Mouse (Mus musculus): ENCODE data around the gene Slc17a8. TPM values are rescaled to one million over a fixed set of nuclear protein-coding genes. Genes with fewer than 3 reads are reported as not detected.

The Slc17a8 gene
- total RNA-seq, 1 experiment = not detected

- Histone ChIP-seq H3K9me3 (ENCODE audit: control insufficient read depth, insufficient read depth, low read depth, low read length) (no peaks in the 10 kb centered on the region), H3K9ac (ENCODE audit: insufficient read depth, low read depth, low read length, poor library complexity, severe bottlenecking) (no peak overlapping the region), H3K4me1 (ENCODE audit: control insufficient read depth in 2 of 2, insufficient read depth in 2 of 2, low read length in 2 of 2, poor library complexity in 1 of 2) (no peaks in the 10 kb centered on the region), H3K4me3 (ENCODE audit: insufficient read depth in 1 of 2, low read depth in 1 of 2, low read length in 2 of 2, poor library complexity in 1 of 2, severe bottlenecking in 1 of 2) (no peak overlapping the region), H3K27ac (ENCODE audit: insufficient read depth, low read depth, low read length, poor library complexity, severe bottlenecking) (no peak overlapping the region), H3K36me3 (ENCODE audit: control insufficient read depth, insufficient read depth, low read length, poor library complexity, severe bottlenecking) (no peaks in the 10 kb centered on the region)
- no peak for DNase-seq (ENCODE audit: low read depth, low spot score)
- in situ Hi-C loops (cut with MboI; ENCODE audit: low sequenced_read_pairs in 2 of 2, unreplicated experiment in 2 of 2) = no loop called here
- no peak for TF ChIP-seq CHD2 (IDR thresholded peaks at IDR 0.05; ENCODE audit: low read depth, low read length)
- no peak for TF ChIP-seq ZC3H11A (IDR thresholded peaks at IDR 0.05; ENCODE audit: borderline replicate concordance, low read depth, low read length)
- TF ChIP-seq MAFK (IDR thresholded peaks at IDR 0.05; ENCODE audit: insufficient read depth, low read depth, low read length) = no peak
- TF ChIP-seq ZNF384 (IDR thresholded peaks at IDR 0.05; ENCODE audit: low read depth, low read length) = no peak
- TF ChIP-seq HCFC1 (IDR thresholded peaks at IDR 0.05; ENCODE audit: borderline replicate concordance, insufficient read depth, low read length) = no peak
Measured at GRCm38 (mm10) chr10:89589877-89590276, 31.2 kb downstream of the Slc17a8 start.

GRCm38 (mm10) chr10:89588708-89589107 is 32.3 kb downstream of the Slc17a8 start:
- Histone ChIP-seq H3K36me3 (ENCODE audit: control insufficient read depth, insufficient read depth, low read length, poor library complexity, severe bottlenecking) (no peaks in the 10 kb centered on the region), H3K9me3 (ENCODE audit: control insufficient read depth, insufficient read depth, low read depth, low read length) (no peaks in the 10 kb centered on the region), H3K9ac (ENCODE audit: insufficient read depth, low read depth, low read length, poor library complexity, severe bottlenecking) (no peak overlapping the region), H3K27ac (ENCODE audit: insufficient read depth, low read depth, low read length, poor library complexity, severe bottlenecking) (no peak overlapping the region), H3K4me3 (ENCODE audit: insufficient read depth in 1 of 2, low read depth in 1 of 2, low read length in 2 of 2, poor library complexity in 1 of 2, severe bottlenecking in 1 of 2) (no peak overlapping the region), H3K4me1 (ENCODE audit: control insufficient read depth in 2 of 2, insufficient read depth in 2 of 2, low read length in 2 of 2, poor library complexity in 1 of 2) (no peaks in the 10 kb centered on the region)
- in situ Hi-C loops (cut with MboI; ENCODE audit: low sequenced_read_pairs in 2 of 2, unreplicated experiment in 2 of 2) = no loop called here
- DNase-seq (ENCODE audit: low read depth, low spot score) = no peak
- TF ChIP-seq HCFC1 (IDR thresholded peaks at IDR 0.05; ENCODE audit: borderline replicate concordance, insufficient read depth, low read length) (no peak), ZC3H11A (IDR thresholded peaks at IDR 0.05; ENCODE audit: borderline replicate concordance, low read depth, low read length) (no peak), MAFK (IDR thresholded peaks at IDR 0.05; ENCODE audit: insufficient read depth, low read depth, low read length) (no peak), CHD2 (IDR thresholded peaks at IDR 0.05; ENCODE audit: low read depth, low read length) (no peak), ZNF384 (IDR thresholded peaks at IDR 0.05; ENCODE audit: low read depth, low read length) (no peak)

- no peak overlapping the region for H3K4me3 ChIP-seq (ENCODE audit: insufficient read depth in 1 of 2, low read depth in 1 of 2, low read length in 2 of 2, poor library complexity in 1 of 2, severe bottlenecking in 1 of 2)
- H3K9ac ChIP-seq (ENCODE audit: insufficient read depth, low read depth, low read length, poor library complexity, severe bottlenecking) = no peak overlapping the region
- no peaks in the 10 kb centered on the region for H3K36me3 ChIP-seq (ENCODE audit: control insufficient read depth, insufficient read depth, low read length, poor library complexity, severe bottlenecking)
- H3K9me3 ChIP-seq (ENCODE audit: control insufficient read depth, insufficient read depth, low read depth, low read length) = no peaks in the 10 kb centered on the region
- TF ChIP-seq ZNF384 (IDR thresholded peaks at IDR 0.05; ENCODE audit: low read depth, low read length) = no peak
- no peak for TF ChIP-seq MAFK (IDR thresholded peaks at IDR 0.05; ENCODE audit: insufficient read depth, low read depth, low read length)
- TF ChIP-seq ZC3H11A (IDR thresholded peaks at IDR 0.05; ENCODE audit: borderline replicate concordance, low read depth, low read length) = no peak
- TF ChIP-seq CHD2 (IDR thresholded peaks at IDR 0.05; ENCODE audit: low read depth, low read length) = no peak
- no peak for TF ChIP-seq HCFC1 (IDR thresholded peaks at IDR 0.05; ENCODE audit: borderline replicate concordance, insufficient read depth, low read length)
- no peaks in the 10 kb centered on the region for H3K4me1 ChIP-seq (ENCODE audit: control insufficient read depth in 2 of 2, insufficient read depth in 2 of 2, low read length in 2 of 2, poor library complexity in 1 of 2)
- H3K27ac ChIP-seq (ENCODE audit: insufficient read depth, low read depth, low read length, poor library complexity, severe bottlenecking) = no peak overlapping the region
- no peak for DNase-seq (ENCODE audit: low read depth, low spot score)
- in situ Hi-C loops (cut with MboI; ENCODE audit: low sequenced_read_pairs in 2 of 2, unreplicated experiment in 2 of 2) = no loop called here
Measured at GRCm38 (mm10) chr10:89584709-89585108, 36.3 kb downstream of the Slc17a8 start.

GRCm38 (mm10) chr10:89578801-89579200 is 42.3 kb downstream of the Slc17a8 start:
- in situ Hi-C loops (cut with MboI; ENCODE audit: low sequenced_read_pairs in 2 of 2, unreplicated experiment in 2 of 2) = no loop called here
- DNase-seq (ENCODE audit: low read depth, low spot score) = no peak
- H3K9me3 ChIP-seq (ENCODE audit: control insufficient read depth, insufficient read depth, low read depth, low read length) = no peaks in the 10 kb centered on the region
- no peak overlapping the region for H3K27ac ChIP-seq (ENCODE audit: insufficient read depth, low read depth, low read length, poor library complexity, severe bottlenecking)
- H3K4me1 ChIP-seq (ENCODE audit: control insufficient read depth in 2 of 2, insufficient read depth in 2 of 2, low read length in 2 of 2, poor library complexity in 1 of 2) = no peaks in the 10 kb centered on the region
- TF ChIP-seq ZNF384 (IDR thresholded peaks at IDR 0.05; ENCODE audit: low read depth, low read length) = no peak
- TF ChIP-seq HCFC1 (IDR thresholded peaks at IDR 0.05; ENCODE audit: borderline replicate concordance, insufficient read depth, low read length) = no peak
- TF ChIP-seq CHD2 (IDR thresholded peaks at IDR 0.05; ENCODE audit: low read depth, low read length) = no peak
- no peak for TF ChIP-seq MAFK (IDR thresholded peaks at IDR 0.05; ENCODE audit: insufficient read depth, low read depth, low read length)
- TF ChIP-seq ZC3H11A (IDR thresholded peaks at IDR 0.05; ENCODE audit: borderline replicate concordance, low read depth, low read length) = no peak
- no peaks in the 10 kb centered on the region for H3K36me3 ChIP-seq (ENCODE audit: control insufficient read depth, insufficient read depth, low read length, poor library complexity, severe bottlenecking)
- H3K4me3 ChIP-seq (ENCODE audit: insufficient read depth in 1 of 2, low read depth in 1 of 2, low read length in 2 of 2, poor library complexity in 1 of 2, severe bottlenecking in 1 of 2) = no peak overlapping the region
- H3K9ac ChIP-seq (ENCODE audit: insufficient read depth, low read depth, low read length, poor library complexity, severe bottlenecking) = no peak overlapping the region

- no peaks in the 10 kb centered on the region for H3K36me3 ChIP-seq (ENCODE audit: control insufficient read depth, insufficient read depth, low read length, poor library complexity, severe bottlenecking)
- no peak for TF ChIP-seq ZNF384 (IDR thresholded peaks at IDR 0.05; ENCODE audit: low read depth, low read length)
- TF ChIP-seq ZC3H11A (IDR thresholded peaks at IDR 0.05; ENCODE audit: borderline replicate concordance, low read depth, low read length) = no peak
- TF ChIP-seq HCFC1 (IDR thresholded peaks at IDR 0.05; ENCODE audit: borderline replicate concordance, insufficient read depth, low read length) = no peak
- no peak for DNase-seq (ENCODE audit: low read depth, low spot score)
- H3K4me3 ChIP-seq (ENCODE audit: insufficient read depth in 1 of 2, low read depth in 1 of 2, low read length in 2 of 2, poor library complexity in 1 of 2, severe bottlenecking in 1 of 2) = no peak overlapping the region
- no peaks in the 10 kb centered on the region for H3K4me1 ChIP-seq (ENCODE audit: control insufficient read depth in 2 of 2, insufficient read depth in 2 of 2, low read length in 2 of 2, poor library complexity in 1 of 2)
- no peaks in the 10 kb centered on the region for H3K9me3 ChIP-seq (ENCODE audit: control insufficient read depth, insufficient read depth, low read depth, low read length)
- in situ Hi-C loops (cut with MboI; ENCODE audit: low sequenced_read_pairs in 2 of 2, unreplicated experiment in 2 of 2) = no loop called here
- H3K27ac ChIP-seq (ENCODE audit: insufficient read depth, low read depth, low read length, poor library complexity, severe bottlenecking) = no peak overlapping the region
- H3K9ac ChIP-seq (ENCODE audit: insufficient read depth, low read depth, low read length, poor library complexity, severe bottlenecking) = no peak overlapping the region
Measured at GRCm38 (mm10) chr10:89577666-89578065, 43.4 kb downstream of the Slc17a8 start.
